Mouse (Mus musculus): ENCODE data around the gene Myh11.

GRCm38 (mm10) chr16:14151718-14152117 lies 139.5 kb downstream of the Myh11 start:
- no peak for TF ChIP-seq CTCF (IDR thresholded peaks at IDR 0.05; ENCODE audit: low read depth)
- TF ChIP-seq EP300 (IDR thresholded peaks at IDR 0.05; ENCODE audit: low read depth) = no peak
